Mouse (Mus musculus): ENCODE results near the gene Ccdc153.

Ccdc153 gene

GRCm38 (mm10) chr9:44240911-44241310 is 435 bp downstream of the Ccdc153 start:
- DNase-seq: peak; percentile 24

DNA sequence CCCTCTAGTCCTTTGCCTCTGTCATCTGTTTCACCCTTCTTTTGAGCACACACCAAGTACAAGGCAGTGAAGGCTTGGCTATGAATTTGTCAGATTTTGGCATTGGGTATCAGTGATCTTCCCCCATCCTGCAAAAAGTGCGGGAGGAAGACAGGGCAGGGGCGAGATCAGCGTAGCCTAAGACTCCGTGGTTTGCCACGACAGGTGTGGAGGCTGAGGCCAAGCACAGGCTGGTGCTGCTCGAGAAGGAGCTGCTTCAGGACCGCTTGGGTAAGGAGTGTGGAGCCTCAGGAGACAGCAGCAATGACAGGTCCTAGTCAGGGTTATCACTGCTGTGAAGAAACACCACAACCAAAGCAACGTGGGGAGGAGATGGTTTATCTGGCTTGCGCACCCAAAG is 942 bp downstream of the Ccdc153 start:
- DNase-seq: no peak

DNA sequence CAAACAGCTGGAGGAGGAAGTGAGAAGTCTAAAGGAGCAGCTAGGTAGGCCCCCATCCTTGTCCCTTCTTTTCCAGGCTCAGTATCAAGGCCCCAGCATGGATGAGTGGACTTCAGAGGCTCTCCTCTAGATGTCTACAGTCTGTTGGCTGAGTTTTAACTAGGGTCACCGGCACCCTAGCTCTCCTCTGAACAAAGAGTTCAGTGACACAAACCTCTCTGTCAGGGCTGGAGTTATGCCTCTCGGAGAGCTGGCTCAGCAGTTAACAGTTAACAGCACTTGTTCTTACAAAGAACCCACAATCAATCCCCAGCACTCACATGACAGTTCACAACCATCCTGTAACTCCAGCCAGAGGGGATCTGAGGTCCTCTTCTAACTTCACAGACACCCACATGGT is 3.1 kb downstream of the Ccdc153 start:
- DNase-seq: no peak

- no peak for DNase-seq
These were observed 7.4 kb downstream of the Ccdc153 start for GRCm38 (mm10) chr9:44247907-44248306.

DNA sequence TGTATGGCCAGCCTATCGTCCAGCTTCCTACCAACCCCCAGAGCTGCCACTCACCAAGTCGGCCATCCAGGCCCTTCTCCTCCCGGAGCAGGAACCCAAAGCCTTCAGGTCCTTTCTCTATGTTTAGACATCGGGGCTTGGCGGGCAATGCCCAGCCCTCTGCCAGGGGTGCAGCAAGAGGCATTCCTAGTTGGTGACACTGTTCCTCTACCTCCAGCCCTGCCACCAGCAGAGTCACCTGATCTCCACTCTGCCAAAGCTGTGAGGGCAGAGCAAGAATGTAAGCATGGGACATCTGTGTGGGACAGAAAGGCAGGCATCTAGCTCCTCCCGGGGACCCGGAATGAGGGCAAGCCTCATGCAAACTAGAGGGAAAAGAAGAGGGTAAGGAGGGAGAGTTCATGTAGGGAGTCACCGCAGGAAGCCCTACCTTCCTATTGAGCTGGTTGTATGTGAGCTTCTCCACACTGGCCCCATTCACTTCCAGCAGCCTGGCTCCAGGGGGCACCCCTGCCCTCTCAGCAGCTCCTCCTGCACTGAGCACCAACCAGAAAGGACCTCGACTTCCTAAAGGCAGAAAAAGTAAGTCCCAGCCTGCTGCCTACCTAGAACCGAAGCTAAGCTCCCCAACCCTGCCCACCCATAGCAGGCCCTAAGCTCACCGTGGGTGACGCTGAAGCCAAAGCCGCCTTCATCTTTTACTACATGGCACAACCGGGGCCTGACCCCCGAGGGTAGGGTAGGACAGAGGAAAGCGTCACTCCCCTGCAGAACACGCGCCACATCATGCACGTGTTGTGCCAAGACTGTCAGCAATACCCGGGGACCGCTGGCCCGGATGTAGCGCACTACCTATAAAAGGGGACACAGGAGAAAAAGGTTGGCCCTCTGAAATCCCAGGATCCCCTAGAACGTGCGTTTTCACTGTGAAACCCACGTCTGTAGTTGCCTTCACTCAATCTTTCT is 9.0 kb downstream of the Ccdc153 start:
- DNase-seq: peak; percentile 70

- no peak for DNase-seq
These were observed 10.0 kb downstream of the Ccdc153 start for GRCm38 (mm10) chr9:44250445-44250844.

DNA sequence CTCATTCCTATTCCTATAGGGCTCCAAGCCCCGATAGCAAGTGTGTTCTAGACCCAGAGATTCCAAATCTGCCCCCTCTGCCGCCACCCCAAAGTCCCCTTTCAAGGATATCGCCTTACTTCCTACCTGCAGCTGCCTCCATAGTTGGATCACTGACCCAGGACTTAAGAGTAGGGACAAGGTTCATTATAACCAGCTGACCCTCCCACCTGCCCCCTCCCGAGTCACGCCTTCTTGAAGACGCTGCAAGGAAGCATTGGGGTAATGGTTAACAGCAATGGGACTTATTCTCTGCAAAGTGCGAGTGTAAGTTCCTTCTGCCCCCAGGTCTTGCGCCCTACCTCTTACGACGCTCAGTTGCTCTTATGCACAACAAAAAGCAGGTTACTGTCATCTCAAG is 10.8 kb downstream of the Ccdc153 start, which contains the start of gene Pdzd3:
Gene Pdzd3, minus strand, starts transcription at position 158 of the 400 bp plus-strand sequence.
- DNase-seq: no peak

GRCm38 (mm10) chr9:44253441-44253840 is 13.0 kb downstream of the Ccdc153 start:
- no peak for DNase-seq

DNA sequence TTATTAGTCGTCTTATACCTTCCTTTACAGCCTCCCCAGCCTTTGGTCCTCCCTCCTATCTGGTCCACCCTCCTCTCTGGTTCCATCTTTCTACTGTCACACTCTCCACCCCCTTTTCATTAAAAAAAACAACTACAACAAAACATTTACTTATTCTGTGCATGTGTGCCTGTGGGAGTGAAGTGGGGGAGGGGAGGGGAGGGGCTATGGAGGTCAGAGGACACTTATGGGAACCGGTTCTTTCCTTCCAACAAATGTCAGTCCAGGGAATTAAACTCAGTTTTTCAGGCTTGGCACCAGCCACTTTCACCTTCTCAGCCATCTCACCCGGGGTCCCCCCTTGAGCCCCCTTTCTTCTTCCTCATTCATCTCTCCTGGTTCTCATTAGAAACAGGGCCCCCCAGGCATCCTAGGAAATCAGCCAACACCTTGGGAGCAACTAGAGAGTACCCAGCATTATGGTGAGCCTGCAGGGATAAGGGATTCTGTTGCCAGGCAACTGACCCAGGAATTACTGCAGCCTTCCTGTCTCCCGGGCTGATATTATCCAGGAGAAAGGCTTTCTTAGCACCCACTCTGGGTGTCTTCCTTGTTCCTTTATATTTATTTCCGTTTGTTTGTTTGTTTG is 14.1 kb downstream of the Ccdc153 start:
- peak; percentile 37 for DNase-seq

DNA sequence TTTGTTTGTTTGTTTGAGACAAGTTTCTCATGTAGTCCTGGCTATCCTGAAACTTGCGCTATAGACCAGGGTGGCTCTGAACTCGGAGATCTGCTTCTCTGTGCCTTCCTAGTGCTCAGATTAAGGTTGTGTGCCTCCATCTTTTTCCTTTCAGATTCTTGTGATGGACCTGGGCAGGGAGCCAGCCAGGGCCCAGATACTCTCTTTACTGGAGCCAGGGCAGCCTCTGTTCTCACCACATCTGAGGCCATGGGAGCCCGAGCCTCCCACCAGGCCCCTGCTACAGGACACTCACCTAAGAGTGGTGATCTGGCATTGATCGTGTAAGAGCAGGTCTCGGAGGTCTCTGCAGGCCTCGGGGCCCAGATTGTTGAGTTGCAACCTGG is 14.7 kb downstream of the Ccdc153 start:
- no peak for DNase-seq

DNA sequence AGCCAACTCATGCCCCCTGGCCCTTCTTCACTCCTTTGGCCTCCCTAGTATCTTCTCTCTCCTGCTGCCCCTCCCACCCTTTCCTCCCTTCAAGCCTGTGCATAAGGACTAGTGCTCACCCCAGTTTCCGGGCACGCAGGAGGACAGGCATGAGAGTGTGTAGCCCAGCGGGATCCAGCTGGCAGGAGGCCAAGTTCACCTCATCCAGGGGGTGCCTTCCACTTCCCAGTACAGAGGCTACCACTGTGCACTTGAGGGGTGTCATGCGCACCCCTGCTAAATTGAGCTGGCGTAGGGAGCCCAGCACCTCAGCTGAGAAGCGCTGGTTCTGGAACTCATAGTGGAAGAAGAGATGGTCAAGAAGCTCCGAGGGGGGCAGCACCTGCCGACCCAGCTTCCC is 15.7 kb downstream of the Ccdc153 start:
- no peak for DNase-seq

DNA sequence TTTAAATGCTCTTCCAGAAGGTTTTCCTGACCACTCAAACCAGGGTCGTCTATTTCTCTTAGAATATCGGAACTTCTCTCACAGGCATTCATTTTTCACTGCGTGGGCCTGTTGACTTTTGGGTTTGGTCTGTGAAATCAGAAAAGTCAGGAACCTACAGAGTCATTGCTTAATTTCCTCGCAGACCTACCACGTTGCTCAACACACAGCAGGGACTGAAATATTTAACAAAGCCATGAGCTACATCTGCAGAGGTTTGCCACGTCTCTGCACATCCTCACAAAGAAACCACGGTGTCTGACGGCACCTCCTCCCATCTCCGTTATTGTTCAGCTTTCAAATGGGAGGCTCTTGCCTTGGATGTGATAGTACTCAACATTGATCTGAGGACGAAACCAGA is 18.5 kb downstream of the Ccdc153 start:
- DNase-seq: no peak

DNA sequence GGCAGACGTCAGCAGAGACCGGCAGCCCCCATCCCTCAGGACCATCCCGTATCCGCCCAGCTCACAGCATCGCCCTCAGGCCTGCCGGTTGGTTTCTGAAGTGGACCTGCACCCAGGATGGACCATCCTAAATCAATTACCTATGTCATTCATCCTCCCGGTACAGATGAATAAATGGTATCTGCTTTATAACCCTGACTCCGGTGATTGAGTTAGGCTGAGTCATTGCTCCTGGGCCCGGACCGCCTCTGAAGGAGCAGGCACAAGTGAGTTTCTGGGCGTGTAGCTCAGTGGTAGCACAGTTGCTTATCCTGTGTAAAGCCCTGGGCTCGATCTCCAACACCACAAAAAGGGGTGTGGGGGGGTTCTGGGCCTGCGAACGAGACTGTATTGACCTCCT is 20.9 kb downstream of the Ccdc153 start:
- no peak for DNase-seq

DNA sequence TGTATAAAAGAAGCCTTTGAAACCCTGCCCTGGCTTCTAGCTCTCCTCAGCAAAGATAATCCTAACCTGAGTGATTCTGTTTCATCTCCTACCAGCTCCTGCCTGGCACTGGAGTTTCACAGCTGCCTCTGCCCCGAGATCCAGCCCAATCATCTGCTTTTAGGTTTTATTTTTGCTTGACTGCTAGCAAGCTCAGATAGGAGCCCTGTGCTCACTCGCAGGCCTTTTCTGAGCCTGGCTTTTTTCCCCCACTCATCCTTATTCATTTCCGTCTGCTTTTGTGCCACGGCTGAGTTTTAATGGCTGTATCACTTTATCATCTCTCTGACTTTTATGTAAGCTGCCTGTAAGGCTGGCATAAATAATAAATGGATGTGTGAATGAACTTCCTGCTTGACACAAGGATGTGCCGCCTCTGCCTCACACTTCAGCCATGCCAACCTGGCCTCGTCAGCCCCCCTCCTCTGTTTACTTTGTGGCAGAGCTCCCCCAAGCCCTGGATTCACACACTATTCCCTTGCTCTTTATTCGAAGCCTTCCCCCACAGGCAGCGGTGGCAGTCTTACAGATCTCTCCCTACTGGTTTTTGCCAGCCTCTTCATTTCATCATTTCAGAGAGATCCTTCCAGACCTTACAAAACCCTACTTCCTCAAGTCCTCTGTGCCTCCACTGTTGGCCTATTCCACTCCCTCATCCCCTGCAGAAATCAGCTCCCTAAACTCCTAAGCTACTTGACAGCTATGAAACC is 26.2 kb downstream of the Ccdc153 start:
- DNase-seq: no peak

- peak; percentile 30 for DNase-seq
These were observed 27.0 kb downstream of the Ccdc153 start for GRCm38 (mm10) chr9:44267319-44268026.

- DNase-seq: peak; percentile 93
These were observed 27.5 kb downstream of the Ccdc153 start for GRCm38 (mm10) chr9:44268027-44268360.

GRCm38 (mm10) chr9:44268432-44268831 is 28.0 kb downstream of the Ccdc153 start, which contains the start of gene Nlrx1:
TSS of gene Nlrx1 (minus strand) at chr9:44268599.
- DNase-seq: no peak

DNA sequence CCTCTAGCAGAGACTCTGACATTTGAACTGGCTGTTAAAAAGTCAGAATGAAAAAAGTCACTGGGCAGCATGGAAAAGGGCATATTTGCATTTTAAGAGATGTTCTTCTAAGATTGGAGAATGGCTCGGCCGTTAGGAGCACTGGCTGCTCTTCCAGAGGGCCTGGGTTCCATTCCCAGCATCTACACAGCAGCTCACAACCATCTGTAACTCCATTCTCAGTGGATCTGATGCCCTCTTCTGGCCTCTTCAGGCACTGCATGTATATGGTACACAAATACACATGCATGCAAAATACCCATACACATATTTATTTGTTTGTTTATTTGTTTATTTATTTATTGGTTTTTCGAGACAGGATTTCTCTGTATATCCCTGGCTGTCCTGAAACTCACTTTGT is 28.6 kb downstream of the Ccdc153 start:
- DNase-seq: peak; percentile 43

DNA sequence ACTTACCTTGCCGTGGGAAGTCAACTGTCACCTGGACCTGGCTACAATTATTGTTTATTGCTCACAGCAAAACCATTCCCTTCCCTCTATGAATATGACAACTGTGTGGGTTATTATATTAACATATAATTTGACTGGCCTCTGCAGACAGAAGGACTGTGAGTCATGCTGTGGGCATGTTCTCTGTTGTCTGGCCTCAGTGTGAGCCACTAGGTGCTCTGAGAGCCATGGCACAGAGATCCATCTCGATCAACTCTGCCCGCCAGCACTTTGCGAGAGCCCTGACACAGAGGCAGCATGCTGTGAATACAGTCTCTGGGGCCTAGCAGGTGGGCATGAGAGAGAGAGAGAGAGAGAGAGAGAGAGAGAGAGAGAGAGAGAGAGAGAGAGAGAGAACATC is 29.5 kb downstream of the Ccdc153 start:
- DNase-seq: no peak

DNA sequence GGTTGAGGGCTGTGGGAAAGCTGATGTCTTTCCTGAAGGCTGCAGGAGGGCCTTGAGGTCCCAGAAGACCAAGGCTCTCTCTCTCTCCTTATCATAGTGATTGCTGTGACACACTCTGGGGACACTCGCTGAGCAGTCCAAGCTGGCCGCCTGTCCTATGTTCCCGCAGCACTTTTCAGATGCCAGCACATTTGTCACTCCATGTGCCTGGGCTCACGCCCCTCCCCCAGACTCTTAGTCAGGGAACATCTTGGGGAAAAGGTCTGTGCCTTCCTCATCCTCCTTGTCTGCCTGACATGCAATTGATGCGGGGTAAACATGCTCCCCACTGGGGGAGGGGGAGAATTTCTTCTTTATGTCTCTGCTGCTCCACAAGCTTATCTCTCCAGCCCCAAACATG is 42.7 kb downstream of the Ccdc153 start:
- no peak for DNase-seq

DNA sequence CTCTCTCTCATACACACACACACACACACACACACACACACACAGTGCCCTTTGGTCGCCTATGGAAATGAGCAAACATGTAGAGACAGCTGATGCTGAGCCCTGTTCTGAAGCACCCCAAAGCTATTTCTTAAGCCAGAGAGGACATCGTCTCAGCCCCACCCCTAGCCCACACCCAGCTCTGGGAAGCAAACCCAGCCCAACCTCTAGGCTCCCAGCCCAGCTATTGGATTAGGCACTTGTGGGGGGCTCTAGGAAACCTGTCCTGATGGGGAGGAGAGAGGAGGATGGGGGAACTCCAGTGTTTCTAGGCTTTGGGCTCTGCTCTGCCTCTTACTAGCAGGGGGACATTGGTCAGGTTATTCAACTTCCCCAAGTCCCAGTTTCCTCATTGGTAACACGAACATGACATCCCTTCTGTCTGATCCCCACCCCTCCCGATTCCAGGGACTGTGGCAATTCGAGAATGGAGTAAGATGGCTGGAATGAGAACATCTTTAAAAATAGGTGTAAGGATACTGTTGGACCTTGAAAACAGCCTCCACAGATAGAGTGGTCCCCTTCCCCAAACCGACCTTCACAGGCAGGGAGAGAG is 45.9 kb downstream of the Ccdc153 start:
- no peak for DNase-seq

DNA sequence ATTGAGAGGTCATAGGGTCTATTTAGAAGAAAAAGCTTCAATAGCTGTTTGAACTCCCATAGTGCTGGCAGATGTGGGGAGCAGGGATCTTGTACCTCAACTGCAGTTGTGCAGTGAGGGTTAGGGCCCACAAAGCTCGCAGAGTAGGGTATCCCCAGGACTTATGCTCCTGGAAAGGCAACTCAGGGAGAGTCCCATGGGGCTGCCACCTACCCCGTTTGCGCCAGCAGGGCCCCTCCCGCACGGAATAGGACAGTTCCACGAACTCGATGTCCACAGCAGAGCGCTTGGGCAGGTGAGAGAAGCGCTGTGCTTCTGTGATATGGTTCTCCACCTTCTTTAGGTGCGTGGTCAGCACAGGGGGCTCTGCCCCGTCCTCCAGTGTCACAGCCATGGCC is 46.5 kb downstream of the Ccdc153 start:
- DNase-seq: no peak

All from retina, postnatal 1 day (tissue).